Mouse (Mus musculus) WW6 (cell line): ENCODE results near the gene Dnah14.

ENCODE experiments used
- DNase-seq: peaks from one replicate; pipeline ENCODE4 v3.0.0-alpha.2; 2013; ENCODE audit warnings: low read depth, low spot score

The Dnah14 gene

GRCm38 (mm10) chr1:181852466-181852865 is 276.1 kb downstream of the Dnah14 start:
- no peak for DNase-seq

DNA sequence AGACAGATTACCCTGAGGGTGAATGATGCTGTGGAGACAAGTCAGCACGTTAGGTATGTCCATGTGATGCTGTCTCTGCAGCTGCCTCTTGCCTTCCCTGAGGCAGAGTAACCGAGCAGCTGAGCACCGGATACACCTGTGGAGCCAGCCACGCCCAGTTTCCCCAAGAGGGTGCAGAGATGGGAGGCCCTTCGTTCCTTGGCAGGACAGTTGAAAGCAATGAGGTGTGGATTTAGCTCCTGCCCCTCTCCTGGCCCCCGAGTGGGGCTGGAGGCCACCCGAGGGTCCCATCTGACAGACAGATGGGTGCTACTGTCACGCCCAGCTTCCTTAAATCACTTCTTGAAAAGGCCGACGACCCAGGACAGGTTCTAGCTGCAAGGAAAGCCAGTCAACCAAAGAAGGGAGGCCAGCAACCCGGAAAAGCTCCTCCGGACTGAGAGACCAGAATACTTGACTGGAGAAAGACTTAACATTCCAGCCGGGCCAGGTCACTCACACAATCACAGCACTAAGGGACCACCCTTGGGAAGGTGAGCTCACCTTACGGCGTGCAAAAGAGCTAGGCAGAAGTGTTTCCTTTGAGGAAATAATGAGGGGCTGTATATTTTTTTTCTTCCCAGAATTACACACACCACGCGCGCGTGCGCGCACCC is 276.9 kb downstream of the Dnah14 start:
- no peak for DNase-seq

GRCm38 (mm10) chr1:181854829-181855228 is 278.5 kb downstream of the Dnah14 start:
- DNase-seq, result no peak

DNA sequence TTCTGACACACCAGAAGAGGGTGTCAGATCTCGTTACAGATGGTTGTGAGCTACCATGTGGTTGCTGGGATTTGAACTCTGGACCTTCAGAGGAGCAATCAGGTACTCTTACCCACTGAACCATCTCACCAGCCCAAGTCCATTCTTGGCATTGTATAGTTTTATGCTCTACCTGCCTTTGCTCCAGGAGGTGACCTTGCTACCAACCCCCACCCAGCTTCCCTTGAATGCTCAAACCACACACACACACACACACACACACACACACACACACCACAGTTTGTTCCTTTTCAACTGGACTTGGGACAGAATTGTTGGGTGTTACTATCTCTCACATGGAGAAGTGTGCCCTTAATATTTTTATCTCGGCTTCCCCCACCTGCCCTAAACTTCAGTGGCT is 280.0 kb downstream of the Dnah14 start:
- DNase-seq, result no peak

- DNase-seq, result no peak
Observed at GRCm38 (mm10) chr1:181860659-181861058, 284.3 kb downstream of the Dnah14 start.

DNA sequence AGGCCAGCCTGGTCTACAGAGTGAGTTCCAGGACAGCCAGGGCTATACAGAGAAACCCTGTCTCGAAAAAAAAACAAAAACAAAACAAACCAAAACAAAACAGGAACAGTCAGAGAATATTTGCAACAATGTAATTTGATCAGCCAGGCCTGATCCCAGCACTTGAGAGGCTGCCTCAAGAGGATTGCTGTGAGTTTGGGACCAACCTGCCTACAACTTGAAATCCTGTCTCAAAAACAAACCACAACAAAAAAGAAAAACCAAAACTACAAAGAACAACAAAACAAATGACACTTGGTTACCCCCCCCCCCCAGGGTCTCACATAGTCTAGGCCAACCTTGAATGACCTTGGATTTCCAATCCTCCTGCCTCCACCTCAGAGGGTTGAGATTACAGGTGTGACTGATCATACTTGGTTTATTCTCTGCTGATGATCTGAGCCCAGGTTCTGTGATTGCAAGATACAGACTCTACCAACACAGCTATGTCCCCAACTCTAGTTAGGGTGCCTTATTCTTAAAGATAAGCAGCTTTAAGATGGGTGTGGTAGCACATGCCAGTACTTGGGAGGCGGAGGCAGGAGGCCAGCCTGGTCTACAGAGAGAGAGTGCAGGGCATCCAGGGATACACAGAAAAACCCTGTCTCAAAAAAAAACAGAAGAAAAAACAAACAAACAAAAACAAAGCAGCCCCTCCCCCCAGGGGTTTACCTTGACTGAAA is 285.0 kb downstream of the Dnah14 start:
- no peak for DNase-seq

- DNase-seq, result no peak
Observed at GRCm38 (mm10) chr1:181862676-181863374, 286.5 kb downstream of the Dnah14 start.

- DNase-seq, result no peak
Observed at GRCm38 (mm10) chr1:181863431-181863830, 287.1 kb downstream of the Dnah14 start.
